Mouse (Mus musculus) embryonic fibroblast, embryonic 13.5 days (primary cell): ENCODE results near the gene Slc9b1. TPM values are rescaled to one million over a fixed set of nuclear protein-coding genes. Genes with fewer than 3 reads are reported as not detected.

Experiments used
- H3K27ac ChIP-seq: 2 replicates; pipeline ENCODE4 v1.5.1; 2012; ENCODE audit warnings: low read length, control low read depth, inconsistent platforms; ENCODE audit not compliant: insufficient read depth
- H3K4me1 ChIP-seq: 2 replicates; pipeline ENCODE4 v1.6.1; 2011; ENCODE audit warnings: low read length; ENCODE audit not compliant: control insufficient read depth, insufficient read depth
- H3K4me3 ChIP-seq: 2 replicates; pipeline ENCODE4 v1.5.1; 2011; ENCODE audit warnings: mild to moderate bottlenecking, control low read depth, low read length; ENCODE audit not compliant: insufficient read depth
- CTCF ChIP-seq: IDR thresholded peaks from 2 replicates; pipeline ENCODE4 v1.5.1; 2011; ENCODE audit warnings: mild to moderate bottlenecking, control low read depth, low read length, moderate library complexity, borderline replicate concordance; ENCODE audit not compliant: insufficient read depth
- POLR2A ChIP-seq: IDR thresholded peaks from 2 replicates; pipeline ENCODE4 v1.6.1; 2011; ENCODE audit warnings: low read depth, mild to moderate bottlenecking, control low read depth, low read length, moderate library complexity
- polyA plus RNA-seq: library from polyadenylated mRNA; stranded (reverse); fragments of >200 nt; gene quantifications from 2 replicates; pipeline ENCODE4 v1.2.4, GENCODE M21; 2011; ENCODE audit warnings: low read depth; ENCODE audit not compliant: missing spikeins, insufficient read length

The Slc9b1 gene
- polyA plus RNA-seq, 1 experiment: not detected

- Histone ChIP-seq H3K4me3 (no peak overlapping the region), H3K4me1 (peaks cover 3% of the 10 kb centered on the region; the same call in 1 of the 2 replicates)
- no peak for TF ChIP-seq CTCF
Observed at GRCm38 (mm10) chr3:135409219-135409618, 61.4 kb downstream of the Slc9b1 start.

GRCm38 (mm10) chr3:135411056-135411455 lies 63.2 kb downstream of the Slc9b1 start:
- no peak overlapping the region for H3K4me3 ChIP-seq
- no peak for TF ChIP-seq CTCF
- no peak for TF ChIP-seq POLR2A
- H3K4me1 ChIP-seq: no peaks in the 10 kb centered on the region
- no peak overlapping the region for H3K27ac ChIP-seq

More at GRCm38 (mm10) chr3:135409219-135409618, 61.4 kb downstream of the Slc9b1 start:
- no peak overlapping the region for H3K27ac ChIP-seq

DNA sequence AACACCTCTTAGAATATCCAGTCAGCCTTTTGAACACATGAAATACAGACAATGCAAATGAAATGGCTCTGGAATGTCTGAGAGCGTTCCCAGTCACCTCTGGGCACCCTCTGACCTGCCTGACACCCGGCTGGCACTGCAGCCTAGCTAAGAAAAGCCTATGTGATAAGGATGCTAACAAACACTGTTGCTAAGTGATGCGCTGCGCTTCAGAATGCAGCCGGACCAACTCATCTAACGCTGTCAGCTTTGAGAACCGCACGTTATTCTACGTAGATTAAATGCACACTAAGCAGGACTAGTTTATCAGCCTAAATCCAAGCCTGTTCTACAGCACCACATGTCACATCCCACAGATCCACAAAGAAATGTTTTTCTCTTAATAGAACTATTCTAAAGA lies 64.0 kb downstream of the Slc9b1 start:
- Histone ChIP-seq H3K4me3 (no peak overlapping the region), H3K27ac (no peak overlapping the region), H3K4me1 (no peaks in the 10 kb centered on the region)
- TF ChIP-seq CTCF (no peak), POLR2A (no peak)

DNA sequence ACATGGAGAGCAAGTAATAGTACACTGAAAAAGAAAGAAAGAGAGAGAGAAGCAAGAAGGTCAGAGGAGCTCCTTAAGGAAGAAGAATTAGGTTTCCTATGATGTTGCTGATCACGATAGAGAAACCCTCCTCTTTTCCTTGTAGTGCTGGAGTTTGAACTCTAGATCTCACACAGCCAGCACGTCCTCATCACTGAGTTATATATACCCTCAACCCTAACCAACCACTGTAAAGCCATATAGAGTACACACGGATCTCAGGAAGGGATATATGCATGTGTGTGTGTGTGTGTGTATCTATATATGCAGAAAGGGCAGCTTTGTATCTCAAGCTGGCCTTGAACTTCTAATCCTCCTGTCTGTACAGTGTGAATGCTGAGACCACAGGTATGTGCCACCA lies 69.4 kb downstream of the Slc9b1 start:
- Histone ChIP-seq H3K4me1 (peaks cover 2% of the 10 kb centered on the region; the same call in 1 of the 2 replicates), H3K27ac (no peak overlapping the region), H3K4me3 (no peak overlapping the region)
- TF ChIP-seq CTCF (no peak), POLR2A (no peak)

GRCm38 (mm10) chr3:135417799-135418198 lies 70.0 kb downstream of the Slc9b1 start:
- Histone ChIP-seq H3K4me1 (peaks cover 2% of the 10 kb centered on the region; the same call in 1 of the 2 replicates), H3K27ac (no peak overlapping the region), H3K4me3 (no peak overlapping the region)
- no peak for TF ChIP-seq CTCF
- no peak for TF ChIP-seq POLR2A

DNA sequence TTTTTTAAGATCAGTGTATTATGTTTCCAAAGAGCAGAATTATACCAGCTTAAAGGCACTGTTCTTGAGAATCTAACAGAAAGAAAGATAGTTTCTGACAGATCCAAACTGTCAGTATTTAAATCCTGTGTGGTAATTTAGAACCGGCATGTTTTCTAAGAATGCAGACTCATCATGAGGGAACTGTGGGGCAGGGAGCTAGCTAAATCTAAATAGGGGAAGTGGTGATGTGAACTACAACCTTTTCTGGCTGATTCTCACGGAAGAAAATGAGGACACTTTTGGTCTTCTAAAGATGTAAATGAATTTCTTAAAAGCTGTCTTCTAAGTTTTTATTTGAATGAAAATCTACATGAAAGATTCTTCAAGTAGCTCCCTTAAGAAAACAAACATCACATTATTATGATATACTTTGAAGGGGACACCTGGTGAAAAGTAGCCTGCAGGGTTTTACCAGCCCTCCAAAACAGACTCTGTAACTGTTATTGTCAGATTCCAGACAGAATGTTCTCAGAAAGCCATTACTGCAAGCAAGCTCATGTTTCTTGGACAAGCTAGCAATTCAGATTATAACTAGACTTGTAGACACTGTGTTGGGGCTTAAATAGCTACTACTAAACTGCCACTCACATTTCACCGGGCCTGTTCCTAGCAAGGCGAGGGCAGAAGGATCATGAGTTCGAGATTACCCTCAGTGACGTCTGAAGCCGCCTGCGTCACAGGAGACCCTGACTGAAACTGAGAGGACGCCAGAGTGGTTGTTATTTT lies 72.9 kb downstream of the Slc9b1 start:
- TF ChIP-seq POLR2A: no peak
- no peak for TF ChIP-seq CTCF
- H3K27ac ChIP-seq: no peak overlapping the region
- peaks cover 2% of the 10 kb centered on the region; the same call in 1 of the 2 replicates for H3K4me1 ChIP-seq
- no peak overlapping the region for H3K4me3 ChIP-seq

DNA sequence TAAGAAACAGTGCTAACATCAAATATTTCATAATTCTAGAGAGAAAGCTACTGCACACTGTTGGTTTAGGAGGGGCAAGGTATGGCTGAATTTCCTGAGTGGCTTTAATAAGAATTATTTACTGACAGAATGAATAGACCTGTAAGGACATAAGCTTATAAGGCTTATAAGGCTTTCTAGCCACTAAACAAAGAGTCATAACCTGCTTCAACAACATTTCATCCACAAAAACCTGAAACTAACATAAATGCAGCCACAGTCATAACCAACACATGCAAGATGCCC lies 73.4 kb downstream of the Slc9b1 start:
- no peak overlapping the region for H3K4me3 ChIP-seq
- no peak overlapping the region for H3K27ac ChIP-seq
- H3K4me1 ChIP-seq: peaks cover 2% of the 10 kb centered on the region; the same call in 1 of the 2 replicates
- TF ChIP-seq POLR2A (no peak), CTCF (no peak)

DNA sequence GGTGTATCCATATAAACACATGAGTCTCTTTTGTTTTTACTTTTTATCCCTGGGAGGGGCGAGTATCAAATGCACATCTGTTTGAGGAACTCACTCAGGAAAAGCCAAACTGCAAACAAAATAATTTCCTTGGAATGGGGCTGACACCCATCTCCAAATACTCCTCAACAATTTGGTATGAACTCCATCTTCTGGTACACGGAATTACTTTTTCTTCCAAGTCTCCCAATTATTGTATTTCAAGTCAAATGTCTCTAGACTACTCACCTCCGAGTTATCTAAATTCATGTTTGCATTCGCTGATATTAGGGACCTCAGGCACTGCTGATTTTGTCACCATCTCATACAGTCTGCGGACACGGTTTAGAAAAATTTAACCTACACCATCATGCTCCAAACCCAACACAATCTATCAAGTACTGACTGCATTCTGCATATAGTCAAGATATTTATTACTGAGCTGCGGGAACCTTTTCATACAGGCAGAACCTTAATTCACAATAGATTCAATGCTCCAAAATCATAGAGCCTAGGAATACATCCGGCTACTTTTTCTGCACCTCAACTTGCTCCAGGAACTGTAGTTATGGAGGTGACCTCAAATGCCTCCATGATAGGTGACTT lies 74.5 kb downstream of the Slc9b1 start:
- peak overlapping the region; percentile 65 for H3K27ac ChIP-seq
- peaks cover 2% of the 10 kb centered on the region; the same call in 1 of the 2 replicates for H3K4me1 ChIP-seq
- no peak for TF ChIP-seq CTCF
- H3K4me3 ChIP-seq: peak overlapping the region; percentile 59

DNA sequence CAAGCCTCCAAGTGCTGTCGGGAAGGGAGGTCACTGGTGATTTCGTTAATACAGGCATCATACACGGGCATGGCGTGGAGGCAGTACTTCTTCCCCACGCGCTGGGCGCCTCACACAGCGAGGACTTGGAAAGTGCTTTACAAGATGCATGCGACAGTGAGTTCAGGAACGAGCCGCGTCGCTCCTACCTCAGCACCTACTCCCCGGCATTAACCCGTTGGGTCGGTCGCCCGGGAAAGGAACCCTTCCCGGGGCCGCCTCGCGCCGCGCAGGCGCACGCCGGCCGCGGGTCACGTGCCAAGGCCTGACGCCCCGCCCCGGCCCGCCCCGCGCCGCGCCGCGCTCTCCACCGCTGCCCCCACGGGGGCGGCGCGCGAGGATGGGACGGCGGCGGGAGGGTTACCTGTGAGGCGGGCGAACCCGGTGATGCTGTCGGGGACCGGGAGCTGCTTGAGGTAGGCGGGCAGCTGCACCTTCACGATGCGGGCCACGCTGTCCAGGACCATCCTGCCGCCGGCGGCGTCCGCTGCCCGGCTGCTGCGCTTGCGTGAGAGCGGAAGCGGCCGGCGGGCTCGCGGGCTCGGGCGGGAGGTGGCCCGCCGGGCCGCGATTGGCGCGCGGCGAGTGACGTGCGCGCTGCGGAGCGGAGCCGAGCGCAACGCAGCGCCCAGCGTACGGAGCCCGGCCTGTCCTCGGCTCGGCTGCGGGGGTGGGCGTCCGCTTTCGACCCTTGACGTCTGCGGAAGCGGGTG lies 75.2 kb downstream of the Slc9b1 start:
- Histone ChIP-seq H3K27ac (peak overlapping the region; percentile 65), H3K4me3 (peak overlapping the region; percentile 94), H3K4me1 (peaks cover 2% of the 10 kb centered on the region; the same call in 1 of the 2 replicates)
- TF ChIP-seq CTCF (no peak), POLR2A (peak; percentile 88)
